Mouse (Mus musculus) hindbrain, embryonic 11.5 days (tissue): ENCODE measurements around the gene P2ry2. TPM values are rescaled to one million over a fixed set of nuclear protein-coding genes. Genes with fewer than 3 reads are reported as not detected.

Experiments used
- ATAC-seq: fragments of 200-750 bp; cut with Nextera tagmentation; 2 replicates; pipeline ENCODE4 v1.8.0; 2017; ENCODE audit warnings: mild to moderate bottlenecking, moderate TSS enrichment, moderate library complexity; ENCODE audit not compliant: low FRiP score
- DNase-seq: peaks from one replicate; pipeline ENCODE4 v3.0.0-alpha.2; 2015; ENCODE audit warnings: low spot score
- H3K27ac ChIP-seq: fragments of 300-500 bp; sonication (generic); 2 replicates; pipeline ENCODE4 v1.5.1; 2014; ENCODE audit warnings: mild to moderate bottlenecking, low read depth, low read length
- H3K27me3 ChIP-seq: fragments of 300-500 bp; sonication (generic); 2 replicates; pipeline ENCODE4 v1.6.1; 2014; ENCODE audit warnings: mild to moderate bottlenecking, low read length, moderate library complexity, mixed read lengths; ENCODE audit not compliant: control insufficient read depth, insufficient read depth
- H3K36me3 ChIP-seq: fragments of 300-500 bp; sonication (generic); 2 replicates; pipeline ENCODE4 v1.6.1; 2014; ENCODE audit warnings: mild to moderate bottlenecking, low read length, moderate library complexity, mixed read lengths; ENCODE audit not compliant: control insufficient read depth, insufficient read depth
- H3K4me1 ChIP-seq: fragments of 300-500 bp; sonication (generic); replicated peaks from 2 replicates; pipeline ENCODE4 v1.6.1; 2014; ENCODE audit warnings: low read length, mixed read lengths; ENCODE audit not compliant: control insufficient read depth, insufficient read depth
- H3K4me2 ChIP-seq: fragments of 300-500 bp; sonication (generic); replicated peaks from 2 replicates; pipeline ENCODE4 v1.6.1; 2014; ENCODE audit warnings: mild to moderate bottlenecking, low read depth, low read length
- H3K4me3 ChIP-seq: fragments of 300-500 bp; sonication (generic); 2 replicates; pipeline ENCODE4 v1.5.1; 2014; ENCODE audit warnings: low read depth, low read length
- H3K9ac ChIP-seq: fragments of 300-500 bp; sonication (generic); 2 replicates; pipeline ENCODE4 v1.6.1; 2014; ENCODE audit warnings: low read depth, low read length
- H3K9me3 ChIP-seq: fragments of 300-500 bp; sonication (generic); 2 replicates; pipeline ENCODE4 v1.6.1; 2016; ENCODE audit warnings: low read length; ENCODE audit not compliant: control insufficient read depth
- WGBS: fragments of 180-500 bp; shearing (Covaris S2); extraction: QIAGEN DNeasy Blood & Tissue Kit; methylation state at CpG from one replicate; pipeline ENCODE4 v1.1.7; 2014; 5-methylcytosine and 5-hydroxymethylcytosine counted together
- polyA plus RNA-seq: library from polyadenylated mRNA; unstranded; fragments of >200 nt; fragmentation: Nextera tagmentation; extraction: Ambion mirVana; gene quantifications from 2 replicates; pipeline ENCODE4 v1.2.1, GENCODE M21; 2014

The P2ry2 gene
- polyA plus RNA-seq, 1 experiment from 2014 or later, result 0.73 TPM

- no peak for ATAC-seq
- Histone ChIP-seq H3K4me2 (no peak overlapping the region), H3K27me3 (no peaks in the 10 kb centered on the region), H3K27ac (no peak overlapping the region), H3K36me3 (no peaks in the 10 kb centered on the region), H3K4me3 (no peak overlapping the region), H3K9ac (no peak overlapping the region), H3K4me1 (no peaks in the 10 kb centered on the region), H3K9me3 (no peaks in the 10 kb centered on the region)
- DNase-seq, result no peak
- WGBS, result 70% methylated on average over 12 of the region's 12 CpGs
These were observed 62.1 kb downstream of the P2ry2 start for GRCm38 (mm10) chr7:100950481-100951010.

GRCm38 (mm10) chr7:100950031-100950430 is 62.6 kb downstream of the P2ry2 start:
- no peaks in the 10 kb centered on the region for H3K27me3 ChIP-seq
- no peaks in the 10 kb centered on the region for H3K36me3 ChIP-seq
- no peaks in the 10 kb centered on the region for H3K4me1 ChIP-seq
- ATAC-seq (no peak), DNase-seq (no peak)
- H3K9me3 ChIP-seq, result no peaks in the 10 kb centered on the region
- H3K27ac ChIP-seq, result no peak overlapping the region
- H3K4me2 ChIP-seq, result no peak overlapping the region
- 55% methylated on average over 5 of the region's 5 CpGs for WGBS
- H3K9ac ChIP-seq, result no peak overlapping the region
- H3K4me3 ChIP-seq, result no peak overlapping the region

Other genes with a start within 250 kb of the P2ry2 start
- 1.4 and 2.0 TPM in 2 replicates for gene Relt, start 149.4 kb downstream of the P2ry2 start, polyA plus RNA-seq
- 6.3 and 8.3 TPM in 2 replicates for gene Arhgef17, start 80.8 kb downstream of the P2ry2 start, polyA plus RNA-seq
- 3.1 and 3.3 TPM in 2 replicates for gene P2ry6, start 38.2 kb downstream of the P2ry2 start, polyA plus RNA-seq
- gene Fchsd2, start 80.0 kb upstream of the P2ry2 start, polyA plus RNA-seq, result 27.8 and 34.5 TPM in 2 replicates